Mouse (Mus musculus) heart, postnatal 36 days (tissue): ENCODE measurements around the gene Ttc12. TPM values are rescaled to one million over a fixed set of nuclear protein-coding genes. Genes with fewer than 3 reads are reported as not detected.

ENCODE experiments used
- DNase-seq, 2 experiments: peaks; one replicate each; pipeline ENCODE4 v3.0.0; 2021 to 2022
- intact Hi-C: fragments of 180-260 bp; cut with DNase I; formaldehyde crosslinking; loops from one replicate; pipeline ENCODE4 v1.15.1; 2025
- total RNA-seq, 2 experiments: library from RNA; stranded (reverse); gene quantifications; 2 replicates each; pipeline ENCODE4 v1.2.3; 2021

The Ttc12 gene
- total RNA-seq, 2 experiments from 2014 or later, result 9.9 to 12.3 TPM

- intact Hi-C loops, result no loop called here
Observed at GRCm38 (mm10) chr9:49407028-49407427, 79.0 kb downstream of the Ttc12 start.

GRCm38 (mm10) chr9:49403711-49404110, 82.3 kb downstream of the Ttc12 start:
- intact Hi-C loops, result no loop called here
- DNase-seq, result no peak

More at GRCm38 (mm10) chr9:49407028-49407427, 79.0 kb downstream of the Ttc12 start:
- no peak for DNase-seq

- no peak for DNase-seq
- intact Hi-C loops, result no loop called here
Observed at GRCm38 (mm10) chr9:49396006-49396405, 90.0 kb downstream of the Ttc12 start.

- intact Hi-C loops, result no loop called here
- no peak for DNase-seq
Observed at GRCm38 (mm10) chr9:49392242-49392641, 93.8 kb downstream of the Ttc12 start.

Other genes starting within 250 kb of the Ttc12 start
- gene Gm4894, start 235.7 kb downstream of the Ttc12 start, total RNA-seq, result not detected
- 1 to 10 TPM in 1 of 2 experiments, under 1 TPM in 1; 0.81 to 1.1 TPM for gene Drd2, start 145.6 kb downstream of the Ttc12 start, total RNA-seq
- gene Ankk1, start 59.2 kb downstream of the Ttc12 start, total RNA-seq, result not detected